Mouse (Mus musculus): ENCODE measurements at regions not wholly inside any gene's neighbourhood (a gene's known extent, or its start where the extent isn't known, plus 50 kb on each side); places are given as distances from the start of the nearest gene placed in this dataset.

DNA sequence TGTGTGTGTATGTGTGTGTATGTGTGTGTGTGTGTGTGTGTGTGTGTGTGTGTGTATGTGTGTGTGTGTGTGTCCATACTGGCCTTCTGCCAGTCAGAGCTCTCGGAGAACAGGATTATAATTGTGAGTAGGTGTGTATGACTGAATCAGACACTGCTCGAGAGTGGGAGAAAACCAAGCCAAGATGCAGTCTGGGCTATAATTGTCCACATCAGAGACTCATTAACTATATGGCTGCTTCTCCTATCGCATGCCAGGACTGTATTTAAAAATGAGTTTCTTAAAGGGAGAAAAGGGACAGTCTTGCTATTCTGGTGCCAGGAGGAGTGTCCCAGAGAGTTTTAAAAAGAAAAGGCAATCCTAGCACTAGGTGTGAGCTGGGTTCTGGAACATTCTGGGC is 58.7 kb upstream of the Adpgk start:
- ATAC-seq (ENCODE audit: insufficient read depth) = no peak
- WGBS = 29% methylated on average over 3 of the region's 3 CpGs
- H3K9me3 ChIP-seq (ENCODE audit: low read depth, low read length) = no peaks in the 10 kb centered on the region
- peak overlapping the region; percentile 52; the same call in 1 of the 2 replicates for H3K27ac ChIP-seq (ENCODE audit: low read depth)
- peaks cover 12% of the 10 kb centered on the region for H3K4me1 ChIP-seq (ENCODE audit: insufficient read depth)
- H3K36me3 ChIP-seq (ENCODE audit: insufficient read depth) = no peaks in the 10 kb centered on the region
- no peak overlapping the region for H3K4me2 ChIP-seq
- no peak overlapping the region for H3K4me3 ChIP-seq (ENCODE audit: low read depth, low read length)
- no peak for TF ChIP-seq CTCF (IDR thresholded peaks at IDR 0.05; ENCODE audit: low read depth)
- no peaks in the 10 kb centered on the region for H3K27me3 ChIP-seq (ENCODE audit: insufficient read depth, low read length)
- no peak overlapping the region for H3K9ac ChIP-seq
- peak; percentile 48 for DNase-seq

DNA sequence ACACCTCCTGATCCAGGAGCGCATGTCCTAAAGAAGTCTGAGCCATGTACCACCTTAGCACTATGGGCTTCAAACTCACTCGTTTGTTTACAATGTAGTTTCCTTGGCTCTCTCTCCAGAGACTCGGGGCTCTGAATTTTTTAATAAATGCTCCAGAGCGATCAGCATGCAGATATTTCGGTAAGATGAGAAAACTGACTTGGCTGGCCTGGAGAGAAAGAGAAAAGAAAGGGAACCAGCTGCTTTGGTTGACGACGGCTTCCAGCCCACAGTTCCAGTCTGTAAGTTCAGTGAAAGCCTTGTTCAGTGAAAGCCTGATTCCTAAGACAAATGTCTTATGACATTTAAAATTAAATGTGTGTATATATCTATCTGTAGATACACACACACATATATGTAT is 59.4 kb upstream of the Adpgk start:
- H3K27ac ChIP-seq (ENCODE audit: low read depth) = peak overlapping the region; percentile 46; the same call in 1 of the 2 replicates
- no peak for TF ChIP-seq CTCF (IDR thresholded peaks at IDR 0.05; ENCODE audit: low read depth)
- 44% methylated on average over 7 of the region's 7 CpGs for WGBS
- H3K4me3 ChIP-seq (ENCODE audit: low read depth, low read length) = no peak overlapping the region
- no peak overlapping the region for H3K4me2 ChIP-seq
- H3K9ac ChIP-seq = no peak overlapping the region
- peaks cover 12% of the 10 kb centered on the region for H3K4me1 ChIP-seq (ENCODE audit: insufficient read depth)
- no peaks in the 10 kb centered on the region for H3K27me3 ChIP-seq (ENCODE audit: insufficient read depth, low read length)
- DNase-seq = peak; percentile 76
- peak; percentile 44; the same call in 1 of the 2 replicates for ATAC-seq (ENCODE audit: insufficient read depth)
- no peaks in the 10 kb centered on the region for H3K9me3 ChIP-seq (ENCODE audit: low read depth, low read length)
- H3K36me3 ChIP-seq (ENCODE audit: insufficient read depth) = no peaks in the 10 kb centered on the region

DNA sequence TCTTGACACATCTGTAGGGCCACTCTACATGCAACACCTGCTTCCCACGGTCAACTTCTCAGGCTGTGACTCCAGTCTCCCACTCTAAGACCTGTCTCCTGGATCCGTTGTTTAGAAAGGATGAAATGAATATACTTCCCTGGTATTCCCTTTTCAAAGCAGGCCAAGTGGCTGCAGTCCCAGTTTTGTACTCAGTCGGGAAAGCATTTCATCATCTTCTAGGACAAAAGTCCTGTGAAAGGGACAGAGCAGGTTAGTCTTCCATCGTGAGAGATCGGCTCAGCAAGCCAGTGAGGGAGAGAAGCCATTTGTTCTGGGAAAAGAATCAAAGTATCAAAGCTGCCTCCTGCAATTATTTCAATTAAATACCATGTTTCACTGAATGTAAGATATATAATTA is 60.2 kb upstream of the Adpgk start:
- H3K36me3 ChIP-seq (ENCODE audit: insufficient read depth) = no peaks in the 10 kb centered on the region
- 55% methylated on average over 5 of the region's 5 CpGs for WGBS

DNA sequence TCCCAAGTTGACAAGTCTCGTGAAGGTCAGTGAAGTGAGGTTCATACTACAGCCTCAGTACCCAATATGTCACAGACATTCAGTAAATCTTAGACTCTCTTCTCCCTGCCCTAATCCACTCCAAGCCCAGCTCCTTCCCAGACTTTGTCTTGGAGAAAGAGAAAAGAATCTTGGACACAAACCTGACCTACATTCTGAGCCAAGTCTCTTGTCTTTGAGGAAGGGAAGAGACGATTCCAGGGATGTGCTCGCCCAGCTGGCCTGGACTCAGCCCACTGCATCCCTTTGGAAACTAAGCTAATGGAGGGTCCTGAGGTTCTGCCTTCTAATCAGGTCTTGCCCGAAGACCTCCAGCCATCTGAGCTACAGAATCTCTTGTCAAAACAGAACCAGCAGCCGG is 61.2 kb upstream of the Adpgk start:
- peaks cover 12% of the 10 kb centered on the region for H3K4me1 ChIP-seq (ENCODE audit: insufficient read depth)
- no peaks in the 10 kb centered on the region for H3K9me3 ChIP-seq (ENCODE audit: low read depth, low read length)
- no peak for TF ChIP-seq CTCF (IDR thresholded peaks at IDR 0.05; ENCODE audit: low read depth)
- no peak overlapping the region for H3K27ac ChIP-seq (ENCODE audit: low read depth)
- DNase-seq = peak; percentile 46
- H3K27me3 ChIP-seq (ENCODE audit: insufficient read depth, low read length) = no peaks in the 10 kb centered on the region
- ATAC-seq (ENCODE audit: insufficient read depth) = no peak
- H3K9ac ChIP-seq = no peak overlapping the region
- WGBS = 64% methylated on average over 5 of the region's 5 CpGs
- H3K36me3 ChIP-seq (ENCODE audit: insufficient read depth) = no peaks in the 10 kb centered on the region
- no peak overlapping the region for H3K4me3 ChIP-seq (ENCODE audit: low read depth, low read length)
- H3K4me2 ChIP-seq = no peak overlapping the region

More for the DNA sequence above, 60.2 kb upstream of the Adpgk start:
- TF ChIP-seq CTCF (IDR thresholded peaks at IDR 0.05; ENCODE audit: low read depth) = no peak
- Histone ChIP-seq H3K4me3 (ENCODE audit: low read depth, low read length) (no peak overlapping the region), H3K27ac (ENCODE audit: low read depth) (no peak overlapping the region), H3K4me1 (ENCODE audit: insufficient read depth) (peaks cover 12% of the 10 kb centered on the region), H3K9ac (no peak overlapping the region), H3K27me3 (ENCODE audit: insufficient read depth, low read length) (no peaks in the 10 kb centered on the region), H3K9me3 (ENCODE audit: low read depth, low read length) (no peaks in the 10 kb centered on the region), H3K4me2 (no peak overlapping the region)
- ATAC-seq (ENCODE audit: insufficient read depth) (no peak), DNase-seq (no peak)

DNA sequence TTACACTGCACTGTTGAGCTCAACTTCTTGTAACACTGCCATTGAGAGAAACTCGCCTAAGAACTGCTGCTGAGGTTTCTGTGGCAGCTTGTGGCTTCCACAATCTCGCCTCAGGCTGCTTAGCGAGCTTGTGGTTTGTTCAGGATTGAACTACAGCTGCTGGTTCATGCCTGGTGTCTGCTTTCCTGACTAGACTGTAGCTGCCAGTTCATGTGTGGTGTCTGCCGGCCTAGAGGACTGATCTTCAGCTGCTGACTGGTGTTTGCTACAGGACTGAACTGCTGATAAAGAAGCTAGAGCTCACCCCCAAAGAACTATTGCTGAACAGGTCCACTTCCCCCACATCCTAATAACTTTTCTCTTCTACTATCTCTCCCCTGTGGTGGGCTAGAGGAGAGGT is 63.4 kb upstream of the Adpgk start:
- ATAC-seq (ENCODE audit: insufficient read depth) (no peak), DNase-seq (no peak)
- Histone ChIP-seq H3K36me3 (ENCODE audit: insufficient read depth) (no peaks in the 10 kb centered on the region), H3K4me1 (ENCODE audit: insufficient read depth) (peaks cover 10% of the 10 kb centered on the region; the same call in 1 of the 2 replicates), H3K9me3 (ENCODE audit: low read depth, low read length) (no peaks in the 10 kb centered on the region), H3K27ac (ENCODE audit: low read depth) (no peak overlapping the region), H3K27me3 (ENCODE audit: insufficient read depth, low read length) (no peaks in the 10 kb centered on the region), H3K9ac (no peak overlapping the region), H3K4me3 (ENCODE audit: low read depth, low read length) (no peak overlapping the region), H3K4me2 (no peak overlapping the region)
- 81% methylated on average over 4 of the region's 4 CpGs for WGBS
- TF ChIP-seq CTCF (IDR thresholded peaks at IDR 0.05; ENCODE audit: low read depth) = no peak

DNA sequence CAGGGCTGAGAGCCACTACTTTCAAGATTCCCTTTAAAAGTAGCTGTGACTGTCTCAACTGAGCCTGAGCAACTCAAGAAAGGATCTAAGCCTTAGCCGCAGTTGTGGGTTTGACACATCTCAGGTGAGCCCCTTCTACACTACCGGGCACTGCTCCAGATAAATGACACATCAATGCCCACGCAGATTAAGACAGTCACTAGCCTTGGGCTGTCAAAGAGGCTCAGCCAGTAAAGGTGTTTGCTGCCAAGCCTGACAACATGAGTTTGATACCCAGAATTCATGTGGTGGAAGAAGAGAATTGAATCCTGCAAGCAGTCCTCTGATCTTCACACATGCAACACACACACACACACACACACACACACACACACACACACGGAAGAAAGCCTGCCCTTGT is 65.0 kb upstream of the Adpgk start:
- DNase-seq (no peak), ATAC-seq (ENCODE audit: insufficient read depth) (no peak)
- no peak overlapping the region for H3K4me2 ChIP-seq
- 73% methylated on average over 4 of the region's 4 CpGs for WGBS
- H3K27me3 ChIP-seq (ENCODE audit: insufficient read depth, low read length) = no peaks in the 10 kb centered on the region
- no peaks in the 10 kb centered on the region for H3K36me3 ChIP-seq (ENCODE audit: insufficient read depth)
- H3K4me3 ChIP-seq (ENCODE audit: low read depth, low read length) = no peak overlapping the region
- no peak for TF ChIP-seq CTCF (IDR thresholded peaks at IDR 0.05; ENCODE audit: low read depth)
- H3K9ac ChIP-seq = no peak overlapping the region
- no peaks in the 10 kb centered on the region for H3K9me3 ChIP-seq (ENCODE audit: low read depth, low read length)
- peaks cover 4% of the 10 kb centered on the region; the same call in 1 of the 2 replicates for H3K4me1 ChIP-seq (ENCODE audit: insufficient read depth)
- H3K27ac ChIP-seq (ENCODE audit: low read depth) = no peak overlapping the region

DNA sequence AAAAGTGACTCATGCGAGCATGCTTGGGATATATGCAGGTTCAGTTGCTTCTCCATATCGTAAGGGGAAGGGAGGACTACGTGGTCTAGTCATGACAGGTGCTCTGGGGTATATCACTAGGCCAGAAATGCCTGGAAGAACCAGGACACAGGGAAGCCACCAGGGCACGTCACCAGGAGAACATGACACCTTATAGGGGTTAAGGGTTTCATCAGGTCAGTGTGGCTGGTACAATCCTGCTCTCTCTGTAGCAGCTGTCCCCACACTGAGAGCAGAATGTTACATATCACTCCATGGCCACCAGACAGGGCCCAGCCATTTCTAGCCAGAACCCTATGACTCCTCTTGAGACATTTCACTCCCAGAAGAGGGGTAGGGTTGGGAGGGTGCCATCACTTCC is 72.1 kb upstream of the Adpgk start:
- H3K27ac ChIP-seq (ENCODE audit: low read depth) = no peak overlapping the region
- H3K9me3 ChIP-seq (ENCODE audit: low read depth, low read length) = no peaks in the 10 kb centered on the region
- ATAC-seq (ENCODE audit: insufficient read depth) (no peak), DNase-seq (no peak)
- TF ChIP-seq CTCF (IDR thresholded peaks at IDR 0.05; ENCODE audit: low read depth) = no peak
- H3K4me3 ChIP-seq (ENCODE audit: low read depth, low read length) = no peak overlapping the region
- no peaks in the 10 kb centered on the region for H3K4me1 ChIP-seq (ENCODE audit: insufficient read depth)
- 64% methylated on average over 4 of the region's 4 CpGs for WGBS
- H3K36me3 ChIP-seq (ENCODE audit: insufficient read depth) = no peaks in the 10 kb centered on the region
- no peaks in the 10 kb centered on the region for H3K27me3 ChIP-seq (ENCODE audit: insufficient read depth, low read length)
- H3K9ac ChIP-seq = no peak overlapping the region
- no peak overlapping the region for H3K4me2 ChIP-seq

Data from lung, embryonic 14.5 days (tissue).